Mouse (Mus musculus) embryonic fibroblast, embryonic 13.5 days (primary cell): ENCODE results near the gene Ccdc22. TPM values are rescaled to one million over a fixed set of nuclear protein-coding genes. Genes with fewer than 3 reads are reported as not detected.
A peak's percentile ranks its signal among the peaks of the same experiment; 100 is the strongest.

ENCODE experiments used
- H3K27ac ChIP-seq: 2 replicates; pipeline ENCODE4 v1.5.1; 2012; ENCODE audit warnings: low read length, control low read depth, inconsistent platforms; ENCODE audit not compliant: insufficient read depth
- H3K4me1 ChIP-seq: 2 replicates; pipeline ENCODE4 v1.6.1; 2011; ENCODE audit warnings: low read length; ENCODE audit not compliant: control insufficient read depth, insufficient read depth
- H3K4me3 ChIP-seq: 2 replicates; pipeline ENCODE4 v1.5.1; 2011; ENCODE audit warnings: mild to moderate bottlenecking, control low read depth, low read length; ENCODE audit not compliant: insufficient read depth
- CTCF ChIP-seq: IDR thresholded peaks from 2 replicates; pipeline ENCODE4 v1.5.1; 2011; ENCODE audit warnings: mild to moderate bottlenecking, control low read depth, low read length, moderate library complexity, borderline replicate concordance; ENCODE audit not compliant: insufficient read depth
- POLR2A ChIP-seq: IDR thresholded peaks from 2 replicates; pipeline ENCODE4 v1.6.1; 2011; ENCODE audit warnings: low read depth, mild to moderate bottlenecking, control low read depth, low read length, moderate library complexity
- polyA plus RNA-seq: library from polyadenylated mRNA; stranded (reverse); fragments of >200 nt; gene quantifications from 2 replicates; pipeline ENCODE4 v1.2.4, GENCODE M21; 2011; ENCODE audit warnings: low read depth; ENCODE audit not compliant: missing spikeins, insufficient read length

Gene Ccdc22
- polyA plus RNA-seq, 1 experiment: 12.8 TPM

- Histone ChIP-seq H3K27ac (no peak overlapping the region), H3K4me3 (peak overlapping the region; percentile 9; the same call in 1 of the 2 replicates), H3K4me1 (no peaks in the 10 kb centered on the region)
- no peak for TF ChIP-seq CTCF
- TF ChIP-seq POLR2A: no peak
Observed at GRCm38 (mm10) chrX:7610536-7611258, 5.4 kb upstream of the Ccdc22 start.

GRCm38 (mm10) chrX:7610035-7610434 lies 4.7 kb upstream of the Ccdc22 start:
- H3K4me3 ChIP-seq: no peak overlapping the region
- TF ChIP-seq POLR2A: no peak
- TF ChIP-seq CTCF: no peak

GRCm38 (mm10) chrX:7606783-7607182 lies 1.5 kb upstream of the Ccdc22 start, which contains the start of gene Cacna1f:
Gene Cacna1f, plus strand, starts transcription at chrX:7607083.
- no peaks in the 10 kb centered on the region for H3K4me1 ChIP-seq
- H3K27ac ChIP-seq: no peak within 1 kb of the TSS
- TF ChIP-seq CTCF (no peak), POLR2A (no peak)
- H3K4me3 ChIP-seq: no peak within 1 kb of the TSS

More at GRCm38 (mm10) chrX:7610035-7610434, 4.7 kb upstream of the Ccdc22 start:
- no peak overlapping the region for H3K27ac ChIP-seq
- H3K4me1 ChIP-seq: no peaks in the 10 kb centered on the region

GRCm38 (mm10) chrX:7605575-7605941 lies 241 bp upstream of the Ccdc22 start:
- TF ChIP-seq POLR2A: no peak
- TF ChIP-seq CTCF: no peak
- H3K4me1 ChIP-seq: no peaks in the 10 kb centered on the region
- H3K4me3 ChIP-seq: no peak overlapping the region
- no peak overlapping the region for H3K27ac ChIP-seq

GRCm38 (mm10) chrX:7604004-7604403 lies 1.3 kb downstream of the Ccdc22 start:
- no peak for TF ChIP-seq CTCF
- TF ChIP-seq POLR2A: no peak
- no peaks in the 10 kb centered on the region for H3K4me1 ChIP-seq
- peak overlapping the region; percentile 71; the same call in 1 of the 2 replicates for H3K4me3 ChIP-seq
- no peak overlapping the region for H3K27ac ChIP-seq

GRCm38 (mm10) chrX:7595371-7595770 lies 9.9 kb downstream of the Ccdc22 start:
- no peak overlapping the region for H3K27ac ChIP-seq
- H3K4me1 ChIP-seq: no peaks in the 10 kb centered on the region
- TF ChIP-seq CTCF (no peak), POLR2A (no peak)
- no peak overlapping the region for H3K4me3 ChIP-seq

GRCm38 (mm10) chrX:7586356-7586755 lies 19.0 kb downstream of the Ccdc22 start:
- Histone ChIP-seq H3K4me3 (no peak overlapping the region), H3K27ac (no peak overlapping the region)

GRCm38 (mm10) chrX:7583881-7584280 lies 21.4 kb downstream of the Ccdc22 start:
- H3K27ac ChIP-seq: no peak overlapping the region
- H3K4me3 ChIP-seq: no peak overlapping the region
- no peak for TF ChIP-seq CTCF
- TF ChIP-seq POLR2A: no peak

More at GRCm38 (mm10) chrX:7586356-7586755, 19.0 kb downstream of the Ccdc22 start:
- H3K4me1 ChIP-seq: no peaks in the 10 kb centered on the region
- TF ChIP-seq POLR2A (no peak), CTCF (no peak)

GRCm38 (mm10) chrX:7581151-7581550 lies 24.2 kb downstream of the Ccdc22 start:
- Histone ChIP-seq H3K4me3 (no peak overlapping the region), H3K4me1 (no peaks in the 10 kb centered on the region), H3K27ac (no peak overlapping the region)
- TF ChIP-seq CTCF (no peak), POLR2A (no peak)

More at GRCm38 (mm10) chrX:7583881-7584280, 21.4 kb downstream of the Ccdc22 start:
- H3K4me1 ChIP-seq: no peaks in the 10 kb centered on the region

- peak overlapping the region; percentile 73 for H3K4me3 ChIP-seq
- no peaks in the 10 kb centered on the region for H3K4me1 ChIP-seq
- H3K27ac ChIP-seq: peak overlapping the region; percentile 37; the same call in 1 of the 2 replicates
- TF ChIP-seq CTCF (no peak), POLR2A (0 out of 2 replicates have a peak, but pooled peaks have one; percentile 4)
Observed at GRCm38 (mm10) chrX:7574885-7575231, 30.5 kb downstream of the Ccdc22 start.
